8 mouse cellular contexts compared by ENCODE assay signal in the genomic region with DNA sequence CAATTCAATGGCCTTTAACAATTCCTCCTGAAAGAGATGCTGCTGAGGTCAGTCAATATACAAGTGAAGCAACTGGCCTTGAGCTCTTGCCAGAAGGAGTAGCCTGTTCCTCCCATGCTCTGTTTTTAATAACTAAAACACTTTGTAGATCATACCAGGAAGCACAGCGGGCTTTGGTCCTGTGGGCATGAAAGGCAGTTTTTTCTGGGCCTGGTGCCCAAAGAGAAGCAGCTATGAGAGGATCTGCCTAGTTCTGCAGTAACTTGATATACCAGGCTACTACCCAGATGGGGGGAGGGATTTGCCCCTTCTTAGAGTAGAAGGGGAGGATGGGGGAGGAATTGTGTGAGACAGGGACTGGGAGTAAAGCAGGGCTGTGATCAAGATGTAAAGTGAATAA.
DNase-seq lines count a peak whose midpoint lies in the region; ATAC-seq and TF ChIP-seq lines count a peak whose summit lies in the region.

No protein-coding gene starts in this region.

- no peak for TF ChIP-seq CTCF in forebrain, postnatal 0 days (IDR thresholded peaks at IDR 0.05; ENCODE audit: low read depth)

- no peaks in the 10 kb centered on the region for H3K36me3 ChIP-seq in forebrain, postnatal 0 days (ENCODE audit: insufficient read depth)
- H3K36me3 ChIP-seq in forebrain, embryonic 10.5 days (replicated peaks) = no peaks in the 10 kb centered on the region
- no peaks in the 10 kb centered on the region for H3K36me3 ChIP-seq in heart, embryonic 15.5 days

- H3K9me3 ChIP-seq in forebrain, postnatal 0 days (ENCODE audit: low read length) = no peaks in the 10 kb centered on the region
- H3K9me3 ChIP-seq in forebrain, embryonic 10.5 days = no peaks in the 10 kb centered on the region
- no peaks in the 10 kb centered on the region for H3K9me3 ChIP-seq in heart, embryonic 15.5 days (replicated peaks)

- no peak overlapping the region for H3K9ac ChIP-seq in forebrain, postnatal 0 days
- no peak overlapping the region for H3K9ac ChIP-seq in heart, embryonic 15.5 days

- H3K27me3 ChIP-seq in forebrain, postnatal 0 days (ENCODE audit: insufficient read depth, low read length) = no peaks in the 10 kb centered on the region
- no peaks in the 10 kb centered on the region for H3K27me3 ChIP-seq in forebrain, embryonic 10.5 days (ENCODE audit: poor library complexity, severe bottlenecking)
- H3K27me3 ChIP-seq in heart, embryonic 15.5 days = no peaks in the 10 kb centered on the region

- H3K4me3 ChIP-seq in forebrain, postnatal 0 days (ENCODE audit: low read depth, low read length) = no peak overlapping the region
- H3K4me3 ChIP-seq in forebrain, embryonic 10.5 days = no peak overlapping the region
- H3K4me3 ChIP-seq in heart, embryonic 15.5 days = no peak overlapping the region

- peak; percentile 46 for DNase-seq in forebrain, postnatal 0 days
- no peak for DNase-seq in forebrain, embryonic 10.5 days (ENCODE audit: extremely low spot score, low spot score)
- peak; percentile 56 to 61 for DNase-seq in right cerebral cortex, postnatal 10 days (ENCODE audit: low spot score in 2 of 2)
- DNase-seq in right cerebral cortex, postnatal 25 days = no peak
- no peak for DNase-seq in embryo, embryonic 10 days (ENCODE audit: low spot score)

- 26% methylated on average over 1 of the region's 1 CpGs for WGBS in forebrain, postnatal 0 days
- 74% methylated on average over 1 of the region's 1 CpGs for WGBS in forebrain, embryonic 10.5 days
- 21% methylated on average over 1 of the region's 1 CpGs for WGBS in heart, embryonic 15.5 days

- H3K4me2 ChIP-seq in forebrain, postnatal 0 days (ENCODE audit: low read depth) = no peak overlapping the region
- no peak overlapping the region for H3K4me2 ChIP-seq in heart, embryonic 15.5 days

- no peak overlapping the region for H3K27ac ChIP-seq in forebrain, postnatal 0 days (ENCODE audit: low read depth, low read length)
- no peak overlapping the region for H3K27ac ChIP-seq in forebrain, embryonic 10.5 days
- peak overlapping the region; percentile 55 for H3K27ac ChIP-seq in heart, embryonic 15.5 days

- ATAC-seq in forebrain, postnatal 0 days = no peak
- no peak; the same call in 1 of the 2 replicates for ATAC-seq in heart, embryonic 15.5 days (replicated peaks; ENCODE audit: insufficient number of reproducible peaks, insufficient read depth, low FRiP score, low read depth)
- ATAC-seq in inflammation-experienced regulatory T-cells, adult 6 months = no peak
- ATAC-seq in activated CD4-positive, CD25-positive, alpha-beta regulatory T cell, adult 4 months = no peak

- peaks cover 7% of the 10 kb centered on the region; the same call in 1 of the 2 replicates for H3K4me1 ChIP-seq in forebrain, postnatal 0 days (ENCODE audit: insufficient read depth)
- no peaks in the 10 kb centered on the region for H3K4me1 ChIP-seq in forebrain, embryonic 10.5 days
- H3K4me1 ChIP-seq in heart, embryonic 15.5 days (replicated peaks) = peaks cover 23% of the 10 kb centered on the region

Comparison
In these comparisons a context has a peak if more than half of its experiments do, and no peak if none do; other contexts are left out.
1. DNase-seq: peak in forebrain, postnatal 0 days (single experiment) and right cerebral cortex, postnatal 10 days (2 of 2); none in forebrain, embryonic 10.5 days (single experiment), right cerebral cortex, postnatal 25 days (single experiment) and embryo, embryonic 10 days (single experiment).